Mouse (Mus musculus) MEL (cell line): ENCODE measurements around the gene Calcb. TPM values are rescaled to one million over a fixed set of nuclear protein-coding genes. Genes with fewer than 3 reads are reported as not detected.

Experiments
- DNase-seq: peaks from one replicate; pipeline ENCODE4 v3.0.0; 2011; ENCODE audit warnings: low read depth, low spot score
- H3K27ac ChIP-seq: 2 replicates; pipeline ENCODE4 v1.5.1; 2012; ENCODE audit warnings: low read depth, mild to moderate bottlenecking, control low read depth, low read length, moderate library complexity; ENCODE audit not compliant: control insufficient read depth
- H3K27me3 ChIP-seq, 2 experiments: fragments of 150-350 bp in 1 of 2; sonication (generic) in 1 of 2; 2 replicates each; pipeline ENCODE4 v1.6.1; 2012; ENCODE audit warnings: low read length in 2 of 2, mild to moderate bottlenecking in 2 of 2, improper control_type of control experiment in 1 of 2, moderate library complexity in 1 of 2; ENCODE audit not compliant: insufficient read depth in 2 of 2, control insufficient read depth in 1 of 2
- H3K36me3 ChIP-seq, 2 experiments: 2 replicates each; pipeline ENCODE4 v1.6.1; 2012 to 2014; ENCODE audit warnings: low read length in 2 of 2, improper control_type of control experiment in 1 of 2, inconsistent platforms in 1 of 2, mild to moderate bottlenecking in 1 of 2; ENCODE audit not compliant: insufficient read depth in 2 of 2, control insufficient read depth in 1 of 2
- H3K4me1 ChIP-seq, 2 experiments: fragments of 150-350 bp in 1 of 2; sonication (generic) in 1 of 2; 2 replicates each; pipeline ENCODE4 v1.6.1; 2012; ENCODE audit warnings: low read length in 2 of 2, improper control_type of control experiment in 1 of 2, mild to moderate bottlenecking in 1 of 2; ENCODE audit not compliant: insufficient read depth in 2 of 2, control insufficient read depth in 1 of 2
- H3K4me3 ChIP-seq, 2 experiments: fragments of 150-350 bp in 1 of 2; sonication (generic) in 1 of 2; 2 replicates each; pipeline ENCODE4 v1.5.1; 2012; ENCODE audit warnings: low read depth in 2 of 2, low read length in 2 of 2, mild to moderate bottlenecking in 2 of 2, moderate library complexity in 2 of 2, control low read depth in 1 of 2, improper control_type of control experiment in 1 of 2; ENCODE audit not compliant: control insufficient read depth in 1 of 2, insufficient read depth in 1 of 2
- H3K79me2 ChIP-seq: 2 replicates; pipeline ENCODE4 v1.6.1; 2012; ENCODE audit warnings: mild to moderate bottlenecking, low read length, moderate library complexity; ENCODE audit not compliant: control insufficient read depth, poor library complexity, insufficient read depth
- H3K9ac ChIP-seq: 2 replicates; pipeline ENCODE4 v1.6.1; 2012; ENCODE audit warnings: low read depth, mild to moderate bottlenecking, control low read depth, low read length, moderate library complexity; ENCODE audit not compliant: control insufficient read depth, poor library complexity, severe bottlenecking
- H3K9me3 ChIP-seq: fragments of 150-350 bp; sonication (generic); replicated peaks from 2 replicates; pipeline ENCODE4 v1.6.1; 2012; ENCODE audit warnings: mild to moderate bottlenecking, low read length, improper control_type of control experiment, moderate library complexity; ENCODE audit not compliant: insufficient read depth
- CHD2 ChIP-seq: IDR thresholded peaks from 2 replicates; pipeline ENCODE4 v1.6.1; 2011; ENCODE audit warnings: low read length, improper control_type of control experiment
- ETS1 ChIP-seq: IDR thresholded peaks from 2 replicates; pipeline ENCODE4 v1.6.1; 2012; ENCODE audit warnings: low read depth, mild to moderate bottlenecking, inconsistent platforms, low read length, improper control_type of control experiment, moderate library complexity
- POLR2AphosphoS5 ChIP-seq: IDR thresholded peaks from 2 replicates; pipeline ENCODE4 v1.6.1; 2012; ENCODE audit warnings: low read depth, borderline replicate concordance, mild to moderate bottlenecking, inconsistent platforms, low read length, moderate library complexity, mixed read lengths
- TAL1 ChIP-seq: IDR thresholded peaks from 2 replicates; pipeline ENCODE4 v1.6.1; 2012; ENCODE audit warnings: mild to moderate bottlenecking, inconsistent platforms, low read length, moderate library complexity, mixed read lengths
- ZKSCAN1 ChIP-seq: IDR thresholded peaks from 2 replicates; pipeline ENCODE4 v1.6.1; 2012; ENCODE audit warnings: low read depth, mild to moderate bottlenecking, inconsistent platforms, low read length, improper control_type of control experiment, moderate library complexity
- polyA plus RNA-seq, 2 experiments: library from polyadenylated mRNA; stranded (reverse) in 1 of 2; unstranded in 1 of 2; fragments of >175 nt in 1 of 2; fragments of >200 nt in 1 of 2; gene quantifications; 2 replicates each; pipeline versions ENCODE4 v1.2.1 to v1.2.4; 2012; ENCODE audit warnings: low replicate concordance in 2 of 2, low read depth in 1 of 2; ENCODE audit not compliant: insufficient read length in 2 of 2, insufficient read depth in 1 of 2, missing spikeins in 1 of 2
- total RNA-seq: library from RNA; depleted of rRNA; stranded (reverse); fragments of 300-350 nt; gene quantifications from 2 replicates; pipeline ENCODE4 v1.2.3, GENCODE M21; 2012; rRNA removed

Calcb gene
- total and polyA plus RNA-seq, 3 experiments: not detected

- DNase-seq: no peak
- no peaks in the 10 kb centered on the region for H3K79me2 ChIP-seq
Measured at GRCm38 (mm10) chr7:114771801-114772200, 53.4 kb downstream of the Calcb start.

More at GRCm38 (mm10) chr7:114771801-114772200, 53.4 kb downstream of the Calcb start:
- Histone ChIP-seq H3K27ac (no peak overlapping the region), H3K9ac (no peak overlapping the region), H3K27me3 (no peaks in the 10 kb centered on the region), H3K36me3 (no peaks in the 10 kb centered on the region), H3K9me3 (no peaks in the 10 kb centered on the region), H3K4me3 (no peak overlapping the region), H3K4me1 (no peaks in the 10 kb centered on the region)
- TF ChIP-seq ZKSCAN1 (no peak), CHD2 (no peak), POLR2AphosphoS5 (no peak), TAL1 (no peak), ETS1 (no peak)

Other genes with a start within 250 kb of the Calcb start
- gene Cyp2r1, start 155.7 kb upstream of the Calcb start, total RNA-seq: not detected in 2 replicates
- gene Cyp2r1, start 155.7 kb upstream of the Calcb start, polyA plus RNA-seq: not detected
- not detected in 2 replicates for gene Calca, start 82.3 kb upstream of the Calcb start, total RNA-seq
- gene Calca, start 82.3 kb upstream of the Calcb start, polyA plus RNA-seq: not detected
- not detected in 2 replicates for gene Insc, start 25.1 kb downstream of the Calcb start, total RNA-seq
- gene Insc, start 25.1 kb downstream of the Calcb start, polyA plus RNA-seq: not detected